Mouse (Mus musculus) heart, embryonic 12.5 days (tissue): ENCODE measurements around the gene Rab40b. TPM values are rescaled to one million over a fixed set of nuclear protein-coding genes. Genes with fewer than 3 reads are reported as not detected.

ENCODE experiments used
- ATAC-seq: fragments of 200-750 bp; cut with Nextera tagmentation; 2 replicates; pipeline ENCODE4 v1.8.0; 2017; ENCODE audit warnings: moderate TSS enrichment, moderate library complexity; ENCODE audit not compliant: insufficient number of reproducible peaks, low FRiP score
- H3K27ac ChIP-seq: fragments of 300-500 bp; sonication (generic); 2 replicates; pipeline ENCODE4 v1.5.1; 2016; ENCODE audit warnings: mild to moderate bottlenecking, moderate library complexity; ENCODE audit not compliant: poor library complexity, severe bottlenecking
- H3K27me3 ChIP-seq: fragments of 300-500 bp; sonication (generic); replicated peaks from 2 replicates; pipeline ENCODE4 v1.6.1; 2016; ENCODE audit warnings: mild to moderate bottlenecking, moderate library complexity
- H3K36me3 ChIP-seq: fragments of 300-500 bp; sonication (generic); 2 replicates; pipeline ENCODE4 v1.6.1; 2016; ENCODE audit warnings: mild to moderate bottlenecking, moderate library complexity
- H3K4me1 ChIP-seq: fragments of 300-500 bp; sonication (generic); replicated peaks from 2 replicates; pipeline ENCODE4 v1.6.1; 2016; ENCODE audit warnings: mild to moderate bottlenecking
- H3K4me2 ChIP-seq: fragments of 300-500 bp; sonication (generic); 2 replicates; pipeline ENCODE4 v1.6.1; 2016; ENCODE audit warnings: mild to moderate bottlenecking, moderate library complexity
- H3K4me3 ChIP-seq: fragments of 300-500 bp; sonication (generic); 2 replicates; pipeline ENCODE4 v1.5.1; 2016; ENCODE audit warnings: mild to moderate bottlenecking
- H3K9ac ChIP-seq: fragments of 300-500 bp; sonication (generic); 2 replicates; pipeline ENCODE4 v1.6.1; 2016; ENCODE audit warnings: mild to moderate bottlenecking, moderate library complexity
- H3K9me3 ChIP-seq: fragments of 300-500 bp; sonication (generic); replicated peaks from 2 replicates; pipeline ENCODE4 v1.6.1; 2016; ENCODE audit warnings: mild to moderate bottlenecking, moderate library complexity
- WGBS: fragments of 180-500 bp; shearing (Covaris S2); methylation state at CpG from one replicate; pipeline ENCODE4 v1.1.7; 2016; 5-methylcytosine and 5-hydroxymethylcytosine counted together
- polyA plus RNA-seq: library from polyadenylated mRNA; unstranded; fragments of >200 nt; fragmentation: Nextera tagmentation; extraction: Ambion mirVana; gene quantifications from 2 replicates; pipeline ENCODE4 v1.2.1, GENCODE M21; 2016

The Rab40b gene
- polyA plus RNA-seq, 1 experiment from 2014 or later, result 3.8 TPM

DNA sequence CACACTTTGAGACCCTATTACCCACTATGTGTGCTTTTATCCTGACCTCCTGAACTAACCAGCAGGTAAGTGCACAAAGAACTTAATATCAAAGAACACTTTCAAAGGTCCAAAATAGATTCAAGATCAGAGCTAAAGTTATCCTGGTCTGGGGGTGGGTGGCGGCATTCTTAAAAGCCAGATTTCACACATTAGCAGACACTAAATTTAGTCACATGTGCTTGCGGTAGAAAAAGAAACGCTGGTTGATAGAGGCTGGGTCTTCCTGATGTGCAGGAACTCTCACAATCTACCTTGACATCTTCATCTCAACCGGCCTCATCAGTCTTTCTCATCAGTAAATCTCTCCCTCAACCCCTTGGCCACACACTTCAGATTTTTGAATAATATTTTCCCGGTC, 26.7 kb upstream of the Rab40b start:
- Histone ChIP-seq H3K9ac (no peak overlapping the region), H3K9me3 (no peaks in the 10 kb centered on the region), H3K27ac (no peak overlapping the region), H3K4me1 (0 out of 2 replicates have a peak, but pooled peaks cover 3% of the 10 kb centered on the region), H3K4me3 (no peak overlapping the region), H3K4me2 (no peak overlapping the region), H3K27me3 (0 out of 2 replicates have a peak, but pooled peaks cover 3% of the 10 kb centered on the region), H3K36me3 (no peaks in the 10 kb centered on the region)
- WGBS, result 64% methylated on average over 5 of the region's 5 CpGs
- ATAC-seq, result no peak

DNA sequence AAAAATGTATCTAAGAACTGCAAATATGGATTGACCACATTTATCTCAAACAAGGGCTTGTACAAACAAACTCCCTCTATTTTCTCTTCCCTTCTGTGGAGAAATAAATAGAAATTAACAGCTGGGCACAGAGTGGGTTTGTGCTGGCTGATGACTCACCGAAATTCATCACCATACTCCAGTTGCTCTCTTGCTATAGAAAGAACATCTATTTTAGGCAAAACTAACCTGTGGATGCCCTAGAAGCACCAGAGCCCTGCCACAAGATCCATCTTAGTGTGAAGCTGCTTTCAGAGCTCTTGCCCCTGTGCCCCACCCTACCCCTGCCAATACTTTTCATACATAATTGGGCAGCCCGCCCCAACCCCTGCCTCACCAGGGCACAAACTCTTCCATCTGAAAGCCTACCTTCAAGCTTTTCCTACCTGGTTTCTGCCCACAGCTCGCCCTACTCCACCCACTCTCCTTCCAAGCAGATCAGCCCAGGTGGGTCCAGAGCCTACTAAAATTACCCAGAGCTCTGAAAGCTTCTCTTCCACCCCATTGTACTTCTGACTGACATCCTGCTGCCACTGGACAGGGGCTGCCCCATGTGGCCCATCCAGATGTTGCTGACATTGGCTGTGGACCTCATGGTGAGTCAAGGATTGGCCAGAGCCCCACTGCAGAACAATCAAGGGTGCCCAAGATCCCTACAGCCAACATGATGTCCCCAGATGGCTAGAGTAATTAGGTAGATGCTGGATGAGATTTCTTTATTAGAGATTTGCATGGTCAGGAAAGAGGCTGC, 19.5 kb upstream of the Rab40b start:
- Histone ChIP-seq H3K4me3 (no peak overlapping the region), H3K4me2 (no peak overlapping the region), H3K9ac (no peak overlapping the region), H3K36me3 (no peaks in the 10 kb centered on the region), H3K27ac (no peak overlapping the region), H3K27me3 (no peaks in the 10 kb centered on the region), H3K4me1 (no peaks in the 10 kb centered on the region), H3K9me3 (no peaks in the 10 kb centered on the region)
- ATAC-seq, result no peak
- 73% methylated on average over 3 of the region's 3 CpGs for WGBS

DNA sequence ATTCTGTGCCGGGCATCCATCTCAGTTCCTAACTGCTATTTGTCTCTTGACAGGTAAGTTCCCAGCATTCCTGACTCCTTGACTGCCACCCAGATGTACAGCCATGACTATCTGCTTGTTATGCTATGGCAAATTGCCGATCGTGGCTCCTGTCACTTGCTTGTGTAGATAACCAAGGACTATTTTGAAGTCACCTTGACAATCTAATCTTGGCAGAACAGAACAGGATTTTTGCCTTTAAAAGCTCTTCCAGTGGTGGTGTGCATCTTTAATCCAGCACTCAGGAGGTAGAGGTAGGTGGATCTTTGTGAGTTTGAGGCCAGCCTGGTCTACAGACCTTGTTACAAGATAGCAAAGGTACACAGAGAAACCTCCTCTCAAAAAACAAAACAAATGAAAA, 4.4 kb upstream of the Rab40b start:
- H3K4me2 ChIP-seq, result no peak overlapping the region
- no peaks in the 10 kb centered on the region for H3K9me3 ChIP-seq
- H3K27ac ChIP-seq, result no peak overlapping the region
- no peak for ATAC-seq
- H3K9ac ChIP-seq, result no peak overlapping the region
- WGBS, result 67% methylated on average over 3 of the region's 3 CpGs
- H3K36me3 ChIP-seq, result no peaks in the 10 kb centered on the region
- H3K27me3 ChIP-seq, result no peaks in the 10 kb centered on the region; the same call in 1 of the 2 replicates
- H3K4me1 ChIP-seq, result peaks cover 8% of the 10 kb centered on the region
- H3K4me3 ChIP-seq, result no peak overlapping the region

DNA sequence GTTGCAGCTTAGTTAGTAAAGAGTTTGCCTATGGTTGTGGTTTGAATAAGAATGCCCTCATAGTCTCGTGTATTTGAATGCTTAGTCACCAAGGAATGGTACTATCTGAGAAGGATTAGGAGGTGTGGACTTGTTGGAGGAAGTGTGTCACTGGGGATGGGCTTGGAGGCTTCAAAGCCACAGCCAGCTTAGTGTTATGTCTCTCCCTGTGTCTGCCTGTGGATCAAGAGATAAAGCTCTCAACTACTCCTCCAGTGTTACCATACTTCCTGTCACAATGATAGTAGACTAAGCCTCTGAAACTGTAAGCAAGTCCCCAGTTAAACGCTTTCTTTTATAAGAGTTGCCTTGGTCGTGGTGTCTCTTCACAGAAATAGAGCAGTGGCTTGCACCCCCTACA, 2.7 kb upstream of the Rab40b start:
- no peak overlapping the region for H3K27ac ChIP-seq
- H3K9me3 ChIP-seq, result no peaks in the 10 kb centered on the region
- H3K27me3 ChIP-seq, result no peaks in the 10 kb centered on the region; the same call in 1 of the 2 replicates

DNA sequence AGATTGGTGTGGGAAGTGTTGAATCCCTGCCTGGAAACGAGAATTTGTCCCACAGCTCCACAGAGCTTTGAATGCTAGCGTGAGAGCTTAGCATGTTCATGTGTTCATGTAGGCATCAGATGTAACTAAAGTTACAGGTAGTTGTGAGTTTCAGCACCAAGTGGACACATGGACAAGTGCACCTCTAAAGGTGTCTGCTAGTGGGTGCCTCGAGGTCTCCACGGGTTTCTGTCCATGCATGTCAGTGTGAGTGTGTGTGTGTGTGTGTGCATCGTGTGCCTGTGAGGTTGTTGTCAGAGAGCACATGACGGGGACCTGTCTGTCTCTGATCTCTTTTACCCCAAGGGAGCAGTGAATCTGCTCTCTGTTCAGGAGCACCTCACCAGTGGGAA, 499 bp upstream of the Rab40b start:
- no peak for ATAC-seq
- WGBS, result 11% methylated on average over 6 of the region's 6 CpGs

More for the DNA sequence above, 2.7 kb upstream of the Rab40b start:
- ATAC-seq, result no peak
- Histone ChIP-seq H3K4me3 (no peak overlapping the region), H3K4me1 (peaks cover 13% of the 10 kb centered on the region), H3K36me3 (no peaks in the 10 kb centered on the region), H3K9ac (no peak overlapping the region), H3K4me2 (no peak overlapping the region)
- WGBS, result 57% methylated on average over 3 of the region's 3 CpGs

DNA sequence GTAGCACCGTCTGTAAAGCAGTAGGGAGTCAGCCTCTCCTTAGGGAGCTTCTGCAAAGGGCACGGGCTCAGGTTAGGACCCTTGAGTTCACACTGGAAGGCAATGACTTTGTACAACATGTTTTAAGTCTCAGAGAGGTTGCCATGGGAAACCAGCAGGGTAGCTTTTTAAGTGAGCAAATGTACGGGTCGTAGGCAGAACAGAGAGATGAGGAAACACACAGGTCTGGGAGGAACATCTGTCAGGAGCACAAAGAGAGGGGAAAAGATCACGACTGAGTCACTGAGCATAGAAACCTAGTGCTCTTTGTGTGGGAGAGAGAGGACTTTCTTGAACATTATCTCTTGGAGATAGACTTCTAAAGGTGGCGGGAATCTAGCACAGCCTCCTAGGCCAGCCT, 7.8 kb downstream of the Rab40b start:
- 55% methylated on average over 6 of the region's 6 CpGs for WGBS
- ATAC-seq, result no peak
- H3K4me3 ChIP-seq, result no peak overlapping the region

More for the DNA sequence above, 499 bp upstream of the Rab40b start:
- no peaks in the 10 kb centered on the region; the same call in 1 of the 2 replicates for H3K27me3 ChIP-seq
- H3K4me2 ChIP-seq, result peak overlapping the region; percentile 85
- H3K36me3 ChIP-seq, result no peaks in the 10 kb centered on the region
- no peak overlapping the region for H3K27ac ChIP-seq
- peak overlapping the region; percentile 67 for H3K4me3 ChIP-seq
- H3K9me3 ChIP-seq, result no peaks in the 10 kb centered on the region
- H3K9ac ChIP-seq, result 0 out of 2 replicates have a peak overlapping the region, but pooled peaks have one; percentile 26
- peaks cover 13% of the 10 kb centered on the region for H3K4me1 ChIP-seq

DNA sequence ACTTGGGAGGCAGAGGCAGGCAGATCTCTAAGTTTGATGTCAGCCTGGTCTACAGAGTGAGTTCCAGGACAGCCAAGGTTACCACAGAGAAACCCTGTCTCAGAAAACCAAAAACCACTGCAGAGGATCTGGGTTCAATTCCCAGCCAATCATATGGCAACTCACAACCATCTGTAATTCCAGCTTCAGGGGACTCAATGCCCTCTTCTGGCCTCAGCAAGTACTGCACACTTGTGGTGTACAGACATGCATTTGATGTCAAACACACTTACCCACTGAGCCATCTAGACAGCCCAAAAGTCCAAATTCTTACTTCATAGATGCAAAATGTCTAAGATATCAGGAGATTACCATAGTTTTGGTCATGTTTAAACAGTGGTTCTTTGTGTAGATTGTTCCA, 9.4 kb downstream of the Rab40b start:
- Histone ChIP-seq H3K4me3 (no peak overlapping the region), H3K9ac (no peak overlapping the region), H3K4me1 (no peaks in the 10 kb centered on the region), H3K27ac (no peak overlapping the region), H3K27me3 (no peaks in the 10 kb centered on the region), H3K36me3 (no peaks in the 10 kb centered on the region), H3K4me2 (no peak overlapping the region), H3K9me3 (no peaks in the 10 kb centered on the region)
- ATAC-seq, result no peak

More for the DNA sequence above, 7.8 kb downstream of the Rab40b start:
- H3K36me3 ChIP-seq, result no peaks in the 10 kb centered on the region
- no peaks in the 10 kb centered on the region for H3K27me3 ChIP-seq
- H3K9me3 ChIP-seq, result no peaks in the 10 kb centered on the region
- no peak overlapping the region for H3K4me2 ChIP-seq
- no peak overlapping the region for H3K27ac ChIP-seq
- H3K9ac ChIP-seq, result no peak overlapping the region
- no peaks in the 10 kb centered on the region for H3K4me1 ChIP-seq

DNA sequence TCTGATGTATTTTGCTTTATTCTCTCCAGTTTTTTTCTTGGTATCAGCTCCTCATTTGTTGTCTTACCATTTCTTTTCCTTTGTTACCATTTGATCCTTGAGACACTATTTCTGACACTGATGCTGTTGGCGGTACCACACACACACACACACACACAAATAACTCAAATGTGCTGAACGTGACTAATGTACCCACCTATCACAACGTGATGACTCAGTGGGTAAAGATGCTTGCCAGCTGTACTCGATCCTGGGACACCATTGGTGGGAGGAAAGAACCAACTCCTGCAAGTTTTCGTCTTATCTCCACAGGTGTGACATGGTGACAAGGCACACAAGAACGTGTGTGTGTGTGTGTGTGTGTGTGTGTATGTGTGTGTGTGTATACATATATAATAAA, 14.7 kb downstream of the Rab40b start:
- Histone ChIP-seq H3K9me3 (no peaks in the 10 kb centered on the region), H3K27ac (no peak overlapping the region), H3K4me2 (no peak overlapping the region), H3K27me3 (peaks cover 4% of the 10 kb centered on the region; the same call in 1 of the 2 replicates), H3K4me3 (no peak overlapping the region), H3K9ac (no peak overlapping the region), H3K36me3 (no peaks in the 10 kb centered on the region), H3K4me1 (no peaks in the 10 kb centered on the region)
- ATAC-seq, result no peak
- 52% methylated on average over 6 of the region's 6 CpGs for WGBS

DNA sequence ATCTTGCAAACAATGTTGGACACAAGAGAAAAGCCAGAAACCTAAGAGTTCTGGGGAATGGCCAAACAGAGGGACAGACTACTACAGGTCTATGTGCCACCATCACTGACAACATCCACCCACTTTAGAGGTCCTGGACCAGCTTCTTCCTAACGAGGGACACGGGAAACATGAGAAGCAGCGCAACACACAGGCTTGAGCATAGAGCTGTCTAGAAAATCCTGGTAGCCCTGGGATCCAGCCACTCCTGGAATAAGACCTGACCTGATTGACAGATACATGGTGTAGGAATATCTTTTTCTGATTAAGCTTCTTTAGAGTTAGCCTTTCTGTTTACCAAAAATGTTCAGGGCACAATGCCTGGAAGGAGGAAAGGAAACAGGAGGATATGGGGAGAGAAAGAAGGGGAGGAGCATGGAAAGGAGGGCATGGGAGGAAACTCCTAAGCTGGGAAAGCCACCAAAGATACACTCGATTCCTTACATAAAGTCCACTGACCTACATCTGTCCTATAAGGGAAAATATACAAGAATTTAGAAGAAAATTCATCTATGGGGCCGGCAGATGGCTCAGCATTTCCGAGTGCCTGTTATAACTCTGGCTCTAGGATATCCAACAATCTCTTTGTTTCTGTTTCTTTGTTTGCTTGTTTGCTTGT, 17.6 kb downstream of the Rab40b start:
- Histone ChIP-seq H3K9me3 (no peaks in the 10 kb centered on the region), H3K36me3 (no peaks in the 10 kb centered on the region), H3K4me2 (no peak overlapping the region), H3K9ac (no peak overlapping the region), H3K27me3 (peaks cover 4% of the 10 kb centered on the region; the same call in 1 of the 2 replicates), H3K4me1 (no peaks in the 10 kb centered on the region), H3K4me3 (no peak overlapping the region), H3K27ac (no peak overlapping the region)
- WGBS, result 73% methylated on average over 6 of the region's 6 CpGs
- ATAC-seq, result no peak

DNA sequence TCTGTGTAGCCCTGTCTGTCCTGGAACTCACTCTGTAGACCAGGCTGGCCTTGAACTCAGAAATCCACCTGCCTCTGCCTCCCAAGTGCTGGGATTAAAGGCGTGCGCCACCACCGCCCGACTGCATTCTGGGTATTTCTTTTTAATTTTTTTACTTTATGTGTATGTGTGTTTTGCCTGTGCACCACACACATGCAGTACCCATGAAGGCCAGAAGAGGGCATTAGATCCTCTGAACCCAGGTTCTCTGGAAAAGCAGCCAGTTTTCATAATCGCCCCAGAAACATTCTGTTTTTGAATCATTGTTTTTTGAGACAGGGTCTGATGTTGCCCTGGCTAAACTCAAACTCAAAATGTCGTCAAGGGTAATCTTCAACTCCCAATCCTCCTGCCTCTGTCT, 18.4 kb downstream of the Rab40b start:
- Histone ChIP-seq H3K27me3 (peaks cover 4% of the 10 kb centered on the region; the same call in 1 of the 2 replicates), H3K27ac (no peak overlapping the region), H3K4me2 (no peak overlapping the region), H3K36me3 (no peaks in the 10 kb centered on the region), H3K4me3 (no peak overlapping the region), H3K9me3 (no peaks in the 10 kb centered on the region), H3K4me1 (no peaks in the 10 kb centered on the region), H3K9ac (no peak overlapping the region)
- no peak for ATAC-seq
- 50% methylated on average over 6 of the region's 6 CpGs for WGBS

DNA sequence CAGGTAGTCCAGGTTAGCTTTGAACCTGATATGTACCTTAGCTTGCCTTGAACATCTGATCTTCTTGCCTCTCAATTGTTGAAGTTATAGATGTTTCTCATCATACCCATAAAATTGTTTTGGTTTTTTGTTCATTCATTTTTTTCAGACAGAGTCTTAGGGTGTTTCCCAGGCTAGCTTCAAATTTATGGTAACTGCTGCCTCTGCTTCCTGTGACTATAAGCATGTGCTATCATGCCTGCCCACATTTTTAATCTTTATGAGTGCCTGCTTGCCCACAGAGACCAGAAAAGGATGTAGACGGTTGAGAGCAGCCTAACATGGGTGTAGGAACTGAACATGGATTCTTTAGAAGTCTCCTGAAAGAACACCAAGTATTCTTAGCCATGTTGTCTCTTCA, 19.3 kb downstream of the Rab40b start:
- no peak overlapping the region for H3K4me3 ChIP-seq
- H3K9me3 ChIP-seq, result no peaks in the 10 kb centered on the region
- ATAC-seq, result no peak
- no peaks in the 10 kb centered on the region for H3K4me1 ChIP-seq
- 79% methylated on average over 1 of the region's 1 CpGs for WGBS
- H3K4me2 ChIP-seq, result no peak overlapping the region
- H3K27ac ChIP-seq, result no peak overlapping the region
- peaks cover 4% of the 10 kb centered on the region; the same call in 1 of the 2 replicates for H3K27me3 ChIP-seq
- H3K9ac ChIP-seq, result no peak overlapping the region
- H3K36me3 ChIP-seq, result no peaks in the 10 kb centered on the region
